Comparison of ENCODE assay signal across 8 mouse cellular contexts in the genomic region with DNA sequence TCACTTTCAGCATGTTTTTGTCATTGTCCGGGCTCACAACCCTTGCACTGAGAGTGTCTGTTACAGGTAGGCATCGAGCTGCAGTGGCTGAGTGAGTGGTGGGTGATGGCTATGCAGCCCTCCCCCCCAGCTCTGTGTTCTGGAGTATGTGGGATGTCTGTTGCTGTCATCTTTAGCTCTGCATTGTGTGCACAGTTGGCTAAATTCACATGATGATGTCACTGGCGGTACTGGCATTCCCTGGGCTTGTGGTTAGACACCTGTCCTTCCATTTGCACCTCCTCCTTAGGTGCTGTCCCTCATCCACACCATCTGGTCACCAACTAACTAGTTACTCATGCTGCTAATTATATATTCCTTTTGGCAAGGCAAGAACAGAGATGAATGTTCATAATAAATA.
A peak's percentile ranks its signal among the peaks of the same experiment; 100 is the strongest.
DNase-seq lines count a peak whose midpoint lies in the region.
"Had no signal": no experiment of that assay in that cellular context is flagged by ENCODE, and none has a peak within 500 bp of the region (broad histone marks: within the 10 kb centered on the region; RNA-seq: fewer than 3 reads in every experiment).

No protein-coding gene starts in this region.

- intact Hi-C loops in left cerebral cortex, postnatal 4 days (cut with DNase I): no loop called here

- peak; percentile 55 to 83 for DNase-seq in left cerebral cortex, adult 9 months (ENCODE audit: low spot score in 2 of 2)
- DNase-seq in left cerebral cortex, postnatal 4 days: no peak
- peak; percentile 95 for DNase-seq in cerebellum, adult 9-11 months
- DNase-seq in layer of hippocampus, adult 9-11 months: peak; percentile 92
- peak; percentile 89 for DNase-seq in telencephalon, adult 2 months (ENCODE audit: low read depth, low spot score)
- no peak for DNase-seq in kidney, adult 8-10 months
- no peak for DNase-seq in kidney, adult 18-20 months
- DNase-seq: gastrocnemius, postnatal 25 days had no signal

Comparison
In these comparisons a context has a peak if more than half of its experiments do, and no peak if none do; other contexts are left out.
1. DNase-seq: peak in left cerebral cortex, adult 9 months (2 of 2), cerebellum, adult 9-11 months (single experiment), layer of hippocampus, adult 9-11 months (single experiment) and telencephalon, adult 2 months (single experiment); none in left cerebral cortex, postnatal 4 days (single experiment), kidney, adult 8-10 months (0 of 2) and kidney, adult 18-20 months (single experiment).